Mouse (Mus musculus): ENCODE measurements at regions not wholly inside any gene's neighbourhood (a gene's known extent, or its start where the extent isn't known, plus 50 kb on each side); places are given as distances from the start of the nearest gene placed in this dataset.

DNA sequence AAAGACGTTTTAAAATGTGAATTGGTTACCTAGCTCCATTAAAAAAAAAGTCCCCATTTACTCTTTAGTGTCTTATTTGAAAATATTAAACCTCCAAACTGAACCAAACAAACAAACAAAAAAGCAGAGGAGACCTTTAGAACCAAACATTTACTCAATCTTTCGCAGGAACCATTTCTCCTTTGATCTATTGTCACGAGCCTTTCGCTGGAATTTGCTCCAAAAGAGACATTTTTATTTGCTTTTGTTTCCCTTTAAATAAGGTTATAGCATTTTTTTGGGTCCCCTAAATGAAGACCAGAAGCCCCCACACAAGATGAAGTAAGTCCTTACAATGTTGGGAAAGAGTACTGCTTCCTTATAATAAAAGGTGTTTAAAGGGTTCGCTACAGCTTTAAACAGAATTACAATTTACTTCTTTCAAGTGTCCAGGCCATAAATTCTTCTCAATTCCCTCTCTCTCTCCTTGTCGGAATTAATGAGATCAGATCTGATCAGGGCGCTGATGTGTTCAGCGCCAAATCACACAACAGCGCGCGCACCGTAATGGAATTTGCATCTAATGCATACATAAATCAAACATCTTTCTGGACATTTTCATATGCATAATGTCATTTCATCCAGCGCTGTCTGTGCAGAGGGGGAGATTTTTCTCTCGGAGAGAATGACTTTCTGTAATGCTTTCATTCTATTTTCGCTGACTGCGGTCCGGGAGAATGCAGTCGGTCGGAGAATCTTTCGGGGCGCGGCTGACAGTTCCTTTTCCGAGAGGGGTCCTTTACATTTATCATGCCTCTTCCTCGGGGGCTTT is 469.2 kb downstream of the Vrk1 start:
- no peak for TF ChIP-seq CTCF (IDR thresholded peaks at IDR 0.05; ENCODE audit: control insufficient read depth, insufficient read depth, insufficient read length)
- TF ChIP-seq CEBPB (IDR thresholded peaks at IDR 0.05; ENCODE audit: low read depth): no peak
- TF ChIP-seq MYOG (IDR thresholded peaks at IDR 0.05; ENCODE audit: control insufficient read depth, extremely low read depth, insufficient read length): no peak
- TF ChIP-seq MAX (IDR thresholded peaks at IDR 0.05): no peak
- TF ChIP-seq USF1 (IDR thresholded peaks at IDR 0.05; ENCODE audit: low read depth): no peak
- no peak for TF ChIP-seq MYOD1 (IDR thresholded peaks at IDR 0.05; ENCODE audit: control insufficient read depth, insufficient read length, low read depth)
